In the genomic region with DNA sequence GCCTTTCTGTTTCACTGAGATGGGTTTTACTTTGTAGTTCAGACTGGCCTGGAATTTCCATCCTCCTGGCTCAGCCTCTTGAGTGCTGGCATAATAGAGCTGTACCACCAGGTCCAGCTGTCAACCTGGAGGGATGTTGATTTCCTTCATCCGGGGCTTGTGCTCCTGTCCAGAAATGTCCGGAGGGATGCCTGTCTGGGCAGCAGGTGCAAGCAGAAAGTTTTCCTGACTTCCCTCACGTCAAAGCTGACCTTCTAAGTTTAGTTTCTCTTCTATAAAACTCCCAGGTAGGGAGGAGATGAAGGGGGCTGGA, we compare ENCODE assay signal across 10 mouse cellular contexts. TPM values are rescaled to one million over a fixed set of nuclear protein-coding genes. Genes with fewer than 3 reads are reported as not detected.
DNase-seq lines count a peak whose midpoint lies in the region; ATAC-seq and TF ChIP-seq lines count a peak whose summit lies in the region.
"Had no signal": no experiment of that assay in that cellular context is flagged by ENCODE, and none has a peak within 500 bp of the region (broad histone marks: within the 10 kb centered on the region; RNA-seq: fewer than 3 reads in every experiment).

No protein-coding gene starts in this region.

- no peak for TF ChIP-seq CTCF in midbrain, postnatal 0 days (IDR thresholded peaks at IDR 0.05)

- peaks cover 34% of the 10 kb centered on the region for H3K4me1 ChIP-seq in heart, embryonic 12.5 days (replicated peaks)
- peaks cover 25% of the 10 kb centered on the region for H3K4me1 ChIP-seq in midbrain, embryonic 12.5 days
- peaks cover 10% of the 10 kb centered on the region for H3K4me1 ChIP-seq in midbrain, postnatal 0 days (ENCODE audit: insufficient read depth, low read length)
- H3K4me1 ChIP-seq in embryonic facial prominence, embryonic 13.5 days, result peaks cover 53% of the 10 kb centered on the region
- peaks cover 4% of the 10 kb centered on the region for H3K4me1 ChIP-seq in stomach, embryonic 14.5 days (ENCODE audit: control insufficient read depth, insufficient read depth, low read length)

- 67% methylated on average over 3 of the region's 3 CpGs for WGBS in heart, embryonic 12.5 days
- whole genome bisulfite sequencing in midbrain, embryonic 12.5 days, result 72% methylated on average over 3 of the region's 3 CpGs
- 47% methylated on average over 3 of the region's 3 CpGs for WGBS in midbrain, postnatal 0 days
- WGBS in embryonic facial prominence, embryonic 13.5 days, result 63% methylated on average over 3 of the region's 3 CpGs
- WGBS in stomach, embryonic 14.5 days, result 68% methylated on average over 3 of the region's 3 CpGs

- peak overlapping the region; percentile 63; the same call in 1 of the 2 replicates for H3K27ac ChIP-seq in heart, embryonic 12.5 days (ENCODE audit: poor library complexity, severe bottlenecking)
- no peak overlapping the region for H3K27ac ChIP-seq in midbrain, embryonic 12.5 days (replicated peaks)
- no peak overlapping the region for H3K27ac ChIP-seq in midbrain, postnatal 0 days (ENCODE audit: low read depth, low read length)
- peak overlapping the region; percentile 93 for H3K27ac ChIP-seq in embryonic facial prominence, embryonic 13.5 days
- H3K27ac ChIP-seq in stomach, embryonic 14.5 days (ENCODE audit: low read length), result peak overlapping the region; percentile 79; the same call in 1 of the 2 replicates

- DNase-seq in heart, adult 8-10 months (ENCODE audit: low spot score), result no peak
- DNase-seq in midbrain, postnatal 0 days (ENCODE audit: low spot score), result no peak
- no peak for DNase-seq in urinary bladder, postnatal 36 days (ENCODE audit: low spot score in 2 of 2)
- no peak for DNase-seq in thymus, postnatal 36 days
- DNase-seq: gastrocnemius, postnatal 14 days had no signal

- H3K4me2 ChIP-seq in heart, embryonic 12.5 days, result no peak overlapping the region
- H3K4me2 ChIP-seq in midbrain, embryonic 12.5 days (replicated peaks), result 0 out of 2 replicates have a peak overlapping the region, but pooled peaks have one; percentile 97
- no peak overlapping the region for H3K4me2 ChIP-seq in midbrain, postnatal 0 days (ENCODE audit: low read depth, low read length, poor library complexity, severe bottlenecking)
- no peak overlapping the region for H3K4me2 ChIP-seq in embryonic facial prominence, embryonic 13.5 days
- no peak overlapping the region for H3K4me2 ChIP-seq in stomach, embryonic 14.5 days (replicated peaks; ENCODE audit: low read depth, low read length)

- ATAC-seq in heart, embryonic 12.5 days (ENCODE audit: insufficient number of reproducible peaks, low FRiP score), result no peak
- ATAC-seq in midbrain, embryonic 12.5 days (ENCODE audit: low FRiP score, low read depth), result no peak
- ATAC-seq in midbrain, postnatal 0 days (ENCODE audit: low FRiP score), result no peak
- ATAC-seq in embryonic facial prominence, embryonic 13.5 days (ENCODE audit: insufficient number of reproducible peaks, insufficient read depth, low FRiP score, low TSS enrichment, low read depth), result no peak
- no peak for ATAC-seq in stomach, embryonic 14.5 days (ENCODE audit: insufficient number of reproducible peaks, insufficient read depth, low FRiP score, low read depth)

- H3K36me3 ChIP-seq in heart, embryonic 12.5 days, result no peaks in the 10 kb centered on the region
- H3K36me3 ChIP-seq in midbrain, embryonic 12.5 days, result no peaks in the 10 kb centered on the region
- H3K36me3 ChIP-seq in midbrain, postnatal 0 days (ENCODE audit: insufficient read depth, low read length), result no peaks in the 10 kb centered on the region
- H3K36me3 ChIP-seq in embryonic facial prominence, embryonic 13.5 days, result 0 out of 2 replicates have a peak, but pooled peaks cover under 1% of the 10 kb centered on the region
- no peaks in the 10 kb centered on the region; the same call in 1 of the 2 replicates for H3K36me3 ChIP-seq in stomach, embryonic 14.5 days (ENCODE audit: control insufficient read depth, insufficient read depth, low read length)
- H3K36me3 ChIP-seq: liver, embryonic 15.5 days had no signal

- H3K27me3 ChIP-seq in heart, embryonic 12.5 days (replicated peaks), result no peaks in the 10 kb centered on the region
- peaks cover 32% of the 10 kb centered on the region for H3K27me3 ChIP-seq in midbrain, embryonic 12.5 days
- no peaks in the 10 kb centered on the region for H3K27me3 ChIP-seq in midbrain, postnatal 0 days (ENCODE audit: insufficient read depth, low read length)
- H3K27me3 ChIP-seq in embryonic facial prominence, embryonic 13.5 days, result no peaks in the 10 kb centered on the region
- H3K27me3 ChIP-seq in stomach, embryonic 14.5 days (ENCODE audit: control insufficient read depth, insufficient read depth, low read length), result no peaks in the 10 kb centered on the region
- H3K27me3 ChIP-seq: liver, embryonic 15.5 days had no signal

- no peak overlapping the region for H3K4me3 ChIP-seq in heart, embryonic 12.5 days
- H3K4me3 ChIP-seq in midbrain, embryonic 12.5 days, result no peak overlapping the region
- H3K4me3 ChIP-seq in midbrain, postnatal 0 days (ENCODE audit: low read depth, low read length), result no peak overlapping the region
- no peak overlapping the region for H3K4me3 ChIP-seq in embryonic facial prominence, embryonic 13.5 days
- H3K4me3 ChIP-seq in stomach, embryonic 14.5 days (ENCODE audit: low read depth, low read length), result no peak overlapping the region
- H3K4me3 ChIP-seq: liver, embryonic 15.5 days had no signal

- H3K9me3 ChIP-seq in heart, embryonic 12.5 days (replicated peaks), result no peaks in the 10 kb centered on the region
- H3K9me3 ChIP-seq in midbrain, embryonic 12.5 days, result no peaks in the 10 kb centered on the region
- no peaks in the 10 kb centered on the region for H3K9me3 ChIP-seq in midbrain, postnatal 0 days (ENCODE audit: low read length)
- no peaks in the 10 kb centered on the region for H3K9me3 ChIP-seq in embryonic facial prominence, embryonic 13.5 days
- H3K9me3 ChIP-seq in stomach, embryonic 14.5 days (ENCODE audit: control insufficient read depth, low read depth, low read length), result no peaks in the 10 kb centered on the region
- H3K9me3 ChIP-seq: liver, embryonic 15.5 days had no signal

- no peak overlapping the region for H3K9ac ChIP-seq in heart, embryonic 12.5 days
- H3K9ac ChIP-seq in midbrain, embryonic 12.5 days (replicated peaks), result no peak overlapping the region
- no peak overlapping the region for H3K9ac ChIP-seq in midbrain, postnatal 0 days (replicated peaks; ENCODE audit: low read length, poor library complexity, severe bottlenecking)
- no peak overlapping the region for H3K9ac ChIP-seq in embryonic facial prominence, embryonic 13.5 days
- H3K9ac ChIP-seq in stomach, embryonic 14.5 days (replicated peaks; ENCODE audit: low read depth, low read length), result no peak overlapping the region
- H3K9ac ChIP-seq: liver, embryonic 15.5 days had no signal

RNA-seq across cellular contexts. Expression of a gene that starts 1.4 kb away (rescaled TPM):
- 26.2 and 26.4 TPM in 2 replicates for polyA plus RNA-seq in heart, embryonic 12.5 days (2016; fragmentation: Nextera tagmentation; extraction: Ambion mirVana)
- total RNA-seq in heart, adult 8-10 months (2022), result 10 to 100 TPM; 11.1 to 16.5 (median 13.6) TPM
- polyA plus RNA-seq in midbrain, embryonic 12.5 days (2016; fragmentation: Nextera tagmentation; extraction: Ambion mirVana), result 9.1 TPM in 2 replicates
- total RNA-seq in midbrain, postnatal 0 days (2014; rRNA removed), result 9.3 and 11.5 TPM in 2 replicates
- polyA plus RNA-seq in midbrain, postnatal 0 days (2015; fragmentation: Nextera tagmentation; extraction: Ambion mirVana), result 11.9 and 13.7 TPM in 2 replicates
- 29.8 and 35.5 TPM in 2 replicates for polyA plus RNA-seq in embryonic facial prominence, embryonic 13.5 days (2015; fragmentation: Nextera tagmentation; extraction: Ambion mirVana)
- 44.2 and 46.9 TPM in 2 replicates for polyA plus RNA-seq in stomach, embryonic 14.5 days (2014; fragmentation: Nextera tagmentation; extraction: Ambion mirVana)

RNA-seq across cellular contexts. Expression of a gene that starts 16.9 kb away (rescaled TPM):
- polyA plus RNA-seq in heart, embryonic 12.5 days (2016; fragmentation: Nextera tagmentation; extraction: Ambion mirVana), result 16.1 and 19.9 TPM in 2 replicates
- total RNA-seq in heart, adult 8-10 months (2022), result 10 to 100 TPM; 19.4 to 22.3 (median 20.0) TPM
- polyA plus RNA-seq in midbrain, embryonic 12.5 days (2016; fragmentation: Nextera tagmentation; extraction: Ambion mirVana), result 4.2 and 4.8 TPM in 2 replicates
- 14.7 and 15.1 TPM in 2 replicates for total RNA-seq in midbrain, postnatal 0 days (2014; rRNA removed)
- polyA plus RNA-seq in midbrain, postnatal 0 days (2015; fragmentation: Nextera tagmentation; extraction: Ambion mirVana), result 2.9 and 3.6 TPM in 2 replicates
- polyA plus RNA-seq in embryonic facial prominence, embryonic 13.5 days (2015; fragmentation: Nextera tagmentation; extraction: Ambion mirVana), result 11.6 and 13.3 TPM in 2 replicates
- polyA plus RNA-seq in stomach, embryonic 14.5 days (2014; fragmentation: Nextera tagmentation; extraction: Ambion mirVana), result 13.2 and 15.6 TPM in 2 replicates

RNA-seq across cellular contexts. Expression of a gene that starts 33.5 kb away (rescaled TPM):
- 27.2 and 27.7 TPM in 2 replicates for polyA plus RNA-seq in heart, embryonic 12.5 days (2016; fragmentation: Nextera tagmentation; extraction: Ambion mirVana)
- total RNA-seq in heart, adult 8-10 months (2022), result 10 to 100 TPM; 16.8 to 25.4 (median 21.6) TPM
- polyA plus RNA-seq in midbrain, embryonic 12.5 days (2016; fragmentation: Nextera tagmentation; extraction: Ambion mirVana), result 53.3 and 55.5 TPM in 2 replicates
- 71.8 and 83.9 TPM in 2 replicates for total RNA-seq in midbrain, postnatal 0 days (2014; rRNA removed)
- 48.8 and 50.6 TPM in 2 replicates for polyA plus RNA-seq in midbrain, postnatal 0 days (2015; fragmentation: Nextera tagmentation; extraction: Ambion mirVana)
- polyA plus RNA-seq in embryonic facial prominence, embryonic 13.5 days (2015; fragmentation: Nextera tagmentation; extraction: Ambion mirVana), result 25.7 and 27.6 TPM in 2 replicates
- 15.7 and 20.0 TPM in 2 replicates for polyA plus RNA-seq in stomach, embryonic 14.5 days (2014; fragmentation: Nextera tagmentation; extraction: Ambion mirVana)

RNA-seq across cellular contexts. Expression of a gene that starts 40.0 kb away (rescaled TPM):
- polyA plus RNA-seq in heart, embryonic 12.5 days (2016; fragmentation: Nextera tagmentation; extraction: Ambion mirVana), result 22.0 TPM in 2 replicates
- total RNA-seq in heart, adult 8-10 months (2022), result 10 to 100 TPM; 17.7 to 23.2 (median 22.2) TPM
- 36.0 and 36.2 TPM in 2 replicates for polyA plus RNA-seq in midbrain, embryonic 12.5 days (2016; fragmentation: Nextera tagmentation; extraction: Ambion mirVana)
- 19.3 and 21.9 TPM in 2 replicates for total RNA-seq in midbrain, postnatal 0 days (2014; rRNA removed)
- 30.6 and 33.0 TPM in 2 replicates for polyA plus RNA-seq in midbrain, postnatal 0 days (2015; fragmentation: Nextera tagmentation; extraction: Ambion mirVana)
- polyA plus RNA-seq in embryonic facial prominence, embryonic 13.5 days (2015; fragmentation: Nextera tagmentation; extraction: Ambion mirVana), result 24.9 and 27.4 TPM in 2 replicates
- 17.2 and 22.7 TPM in 2 replicates for polyA plus RNA-seq in stomach, embryonic 14.5 days (2014; fragmentation: Nextera tagmentation; extraction: Ambion mirVana)

RNA-seq across cellular contexts. Expression of a gene that starts 44.1 kb away (rescaled TPM):
- polyA plus RNA-seq in heart, embryonic 12.5 days (2016; fragmentation: Nextera tagmentation; extraction: Ambion mirVana), result 15.2 and 17.1 TPM in 2 replicates
- total RNA-seq in heart, adult 8-10 months (2022), result 1 to 10 TPM; 2.2 to 4.0 (median 2.4) TPM
- polyA plus RNA-seq in midbrain, embryonic 12.5 days (2016; fragmentation: Nextera tagmentation; extraction: Ambion mirVana), result 73.5 and 80.5 TPM in 2 replicates
- 47.2 and 47.5 TPM in 2 replicates for total RNA-seq in midbrain, postnatal 0 days (2014; rRNA removed)
- 122 and 123 TPM in 2 replicates for polyA plus RNA-seq in midbrain, postnatal 0 days (2015; fragmentation: Nextera tagmentation; extraction: Ambion mirVana)
- polyA plus RNA-seq in embryonic facial prominence, embryonic 13.5 days (2015; fragmentation: Nextera tagmentation; extraction: Ambion mirVana), result 34.0 and 41.2 TPM in 2 replicates
- 27.0 and 27.6 TPM in 2 replicates for polyA plus RNA-seq in stomach, embryonic 14.5 days (2014; fragmentation: Nextera tagmentation; extraction: Ambion mirVana)

Comparison
In these comparisons a context has a peak if more than half of its experiments do, and no peak if none do; other contexts are left out.
1. H3K27ac ChIP-seq: peak in heart, embryonic 12.5 days (single experiment), embryonic facial prominence, embryonic 13.5 days (single experiment) and stomach, embryonic 14.5 days (single experiment); none in midbrain, embryonic 12.5 days (single experiment) and midbrain, postnatal 0 days (single experiment).